Mouse (Mus musculus) lung, postnatal 0 days (tissue): ENCODE results near the gene Oxt.

Experiments used
- CTCF ChIP-seq: IDR thresholded peaks from 2 replicates; pipeline ENCODE4 v1.5.1; 2016; ENCODE audit warnings: antibody characterized with exemption, mild to moderate bottlenecking
- EP300 ChIP-seq: IDR thresholded peaks from 2 replicates; pipeline ENCODE4 v1.6.1; 2016; ENCODE audit warnings: antibody characterized with exemption, mild to moderate bottlenecking, control low read depth

DNA sequence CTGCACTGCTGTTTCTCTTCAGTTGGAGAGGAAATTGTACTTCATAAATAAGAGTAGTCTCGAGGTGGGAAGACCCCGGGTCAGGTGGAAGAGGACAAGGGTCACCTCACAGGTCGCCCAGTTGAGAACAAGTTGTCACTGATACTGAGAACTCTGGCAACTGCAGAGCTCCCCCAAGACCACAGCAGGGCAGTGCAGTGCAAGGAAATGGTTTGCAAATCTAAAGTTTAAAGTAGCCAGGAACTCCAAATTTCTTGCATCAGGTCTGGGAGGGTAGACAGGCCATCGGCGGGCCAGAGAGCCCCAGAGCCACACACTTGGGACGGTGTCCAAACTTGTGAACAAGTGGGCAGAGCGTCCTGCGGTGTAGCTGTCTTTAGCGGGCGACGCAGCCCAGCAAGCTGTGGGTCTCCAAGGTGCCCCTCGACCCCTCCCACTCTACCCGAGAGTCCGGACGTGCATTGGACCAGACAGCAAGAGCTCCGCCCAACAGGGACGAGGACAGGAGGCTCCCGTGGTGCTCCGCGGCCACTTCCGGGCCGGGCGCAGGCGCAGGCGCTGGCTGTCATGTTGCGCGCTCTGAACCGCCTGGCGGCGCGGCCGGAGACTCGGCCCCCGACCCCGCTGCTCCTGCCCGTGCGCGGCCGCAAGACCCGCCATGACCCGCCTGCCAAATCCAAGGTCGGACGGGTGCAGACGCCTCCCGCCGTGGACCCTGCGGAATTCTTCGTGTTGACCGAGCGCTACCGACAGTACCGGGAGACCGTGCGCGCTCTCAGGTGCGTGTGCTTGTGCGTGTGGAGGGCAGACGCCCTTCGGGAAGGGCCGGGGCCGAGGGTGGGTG is 12.5 kb upstream of the Oxt start, which contains the start of gene Mrps26:
- TF ChIP-seq CTCF (peak; percentile 69), EP300 (no peak)
